Mouse (Mus musculus): Measurements from ENCODE around the gene Rab8b. TPM values are rescaled to one million over a fixed set of nuclear protein-coding genes. Genes with fewer than 3 reads are reported as not detected.
A peak's percentile ranks its signal among the peaks of the same experiment; 100 is the strongest.

The Rab8b gene
- polyA plus RNA-seq, 1 experiment from 2014 or later = 38.2 TPM

DNA sequence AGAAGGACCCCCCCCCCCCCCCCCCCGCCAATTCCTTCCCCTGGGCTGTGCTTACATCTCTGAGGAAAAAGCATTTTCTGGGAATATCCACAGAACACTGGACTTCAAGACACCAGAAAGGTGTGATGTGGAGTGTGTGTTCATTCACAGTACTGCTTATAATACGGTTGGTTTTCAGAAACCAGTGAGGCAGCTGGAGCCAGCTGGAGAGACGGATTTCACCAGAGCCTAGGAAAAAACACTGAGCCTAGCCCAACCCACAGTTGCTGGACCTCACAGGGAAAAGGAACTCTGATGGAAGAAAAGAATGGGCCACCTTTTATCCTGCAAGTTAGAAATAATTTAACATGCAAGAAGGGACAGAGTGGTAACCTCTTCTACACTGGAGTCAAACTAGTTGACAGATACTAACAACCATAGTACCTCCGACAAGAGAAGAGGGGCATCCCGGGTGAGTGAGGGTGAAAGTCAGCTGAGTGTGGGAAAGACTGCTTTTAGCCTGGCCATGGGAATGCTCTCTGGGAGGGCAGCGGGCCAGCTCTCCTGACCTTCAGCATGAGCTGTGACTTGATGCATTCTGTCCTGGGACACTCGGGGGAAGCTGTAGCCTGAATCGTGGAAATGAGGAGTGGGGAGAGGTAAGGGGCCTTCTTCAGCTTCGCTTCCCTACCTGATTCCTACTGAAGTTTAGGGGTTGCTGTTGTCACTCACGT is 47.3 kb downstream of the Rab8b start:
- H3K36me3 ChIP-seq (replicated peaks; ENCODE audit: control insufficient read depth, insufficient read depth) = no peaks in the 10 kb centered on the region
- H3K27ac ChIP-seq = 0 out of 2 replicates have a peak overlapping the region, but pooled peaks have one; percentile 14
- peaks cover 10% of the 10 kb centered on the region for H3K9me3 ChIP-seq (ENCODE audit: control insufficient read depth, low read length)
- no peaks in the 10 kb centered on the region for H3K27me3 ChIP-seq (ENCODE audit: control insufficient read depth, insufficient read depth, low read length)
- ATAC-seq (ENCODE audit: low FRiP score) (no peak), DNase-seq (ENCODE audit: low spot score) (no peak)
- no peak overlapping the region for H3K9ac ChIP-seq
- no peak overlapping the region for H3K4me3 ChIP-seq (replicated peaks; ENCODE audit: low read length)
- no peaks in the 10 kb centered on the region for H3K4me1 ChIP-seq (replicated peaks; ENCODE audit: control insufficient read depth, insufficient read depth, low read length)
- H3K4me2 ChIP-seq (replicated peaks) = no peak overlapping the region
- 73% methylated on average over 9 of the region's 10 CpGs for WGBS

DNA sequence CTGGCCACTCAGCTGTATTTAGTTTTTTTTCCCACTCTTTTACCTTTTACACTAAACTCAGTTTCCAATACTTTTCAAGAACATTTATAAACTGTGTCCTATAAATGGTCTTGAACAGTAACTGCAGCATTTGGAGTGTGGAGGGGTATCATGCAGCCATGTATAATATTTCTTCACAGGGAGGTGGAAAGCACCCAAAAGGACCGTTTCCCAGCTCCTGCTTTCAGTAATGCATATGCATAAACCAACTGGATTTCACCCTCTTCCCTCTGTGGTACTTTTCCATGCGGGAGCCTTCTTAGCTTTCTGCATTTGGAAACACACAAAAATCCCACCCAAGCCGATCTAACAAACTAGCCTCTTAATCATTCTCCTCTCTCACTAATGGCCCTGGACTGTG is 54.8 kb downstream of the Rab8b start:
- Histone ChIP-seq H3K4me2 (replicated peaks) (no peak overlapping the region), H3K9me3 (ENCODE audit: control insufficient read depth, low read length) (no peaks in the 10 kb centered on the region), H3K4me1 (replicated peaks; ENCODE audit: control insufficient read depth, insufficient read depth, low read length) (peaks cover 6% of the 10 kb centered on the region; the same call in 1 of the 2 replicates), H3K27ac (no peak overlapping the region), H3K9ac (no peak overlapping the region), H3K36me3 (replicated peaks; ENCODE audit: control insufficient read depth, insufficient read depth) (peaks cover 12% of the 10 kb centered on the region), H3K4me3 (replicated peaks; ENCODE audit: low read length) (no peak overlapping the region), H3K27me3 (ENCODE audit: control insufficient read depth, insufficient read depth, low read length) (no peaks in the 10 kb centered on the region)
- WGBS = 84% methylated on average over 3 of the region's 3 CpGs
- DNase-seq (ENCODE audit: low spot score) = no peak
- no peak for ATAC-seq (ENCODE audit: low FRiP score)

DNA sequence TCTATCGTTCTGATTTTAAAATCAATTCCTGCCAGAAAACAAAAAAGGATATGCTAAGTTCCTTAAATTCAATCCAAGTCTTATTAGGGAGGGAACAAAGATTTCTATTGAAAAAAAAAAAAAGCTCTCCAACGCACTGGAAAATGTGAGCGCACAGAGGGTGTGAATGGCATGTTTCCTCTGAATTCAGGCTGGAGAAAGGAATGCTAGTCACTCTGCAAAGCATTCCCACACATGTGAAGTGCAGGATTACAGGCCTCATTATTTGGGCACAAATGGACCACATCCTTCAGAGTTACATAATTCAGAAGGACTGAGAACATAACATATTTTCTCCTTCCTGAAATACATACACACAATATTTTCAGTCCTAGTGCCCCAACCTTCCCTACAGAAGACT is 56.0 kb downstream of the Rab8b start:
- peaks cover 24% of the 10 kb centered on the region for H3K36me3 ChIP-seq (replicated peaks; ENCODE audit: control insufficient read depth, insufficient read depth)
- H3K9me3 ChIP-seq (ENCODE audit: control insufficient read depth, low read length) = no peaks in the 10 kb centered on the region
- no peak overlapping the region for H3K4me2 ChIP-seq (replicated peaks)
- no peaks in the 10 kb centered on the region for H3K27me3 ChIP-seq (ENCODE audit: control insufficient read depth, insufficient read depth, low read length)
- H3K4me1 ChIP-seq (replicated peaks; ENCODE audit: control insufficient read depth, insufficient read depth, low read length) = peaks cover 6% of the 10 kb centered on the region; the same call in 1 of the 2 replicates
- no peak for ATAC-seq (ENCODE audit: low FRiP score)
- 37% methylated on average over 3 of the region's 3 CpGs for WGBS
- DNase-seq (ENCODE audit: low spot score) = no peak
- no peak overlapping the region for H3K9ac ChIP-seq
- H3K27ac ChIP-seq = peak overlapping the region; percentile 44; the same call in 1 of the 2 replicates
- no peak overlapping the region for H3K4me3 ChIP-seq (replicated peaks; ENCODE audit: low read length)

DNA sequence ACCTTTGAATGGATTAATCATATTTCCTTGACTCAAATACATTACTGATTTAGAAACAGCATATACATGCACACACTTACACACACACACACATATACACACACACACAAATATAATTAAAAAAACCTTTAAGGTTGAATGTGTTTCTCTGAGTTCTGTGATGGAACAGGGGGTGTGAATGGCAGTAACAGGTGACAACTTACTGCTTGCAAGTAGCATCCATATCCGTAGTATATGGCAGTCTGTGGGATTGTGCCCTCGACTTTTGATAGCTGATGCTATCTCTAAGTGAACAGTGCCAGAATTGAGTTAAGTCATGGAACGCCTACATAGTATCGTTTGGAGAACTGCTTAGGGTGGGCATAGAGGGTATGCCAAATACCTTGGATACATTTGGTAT is 57.3 kb downstream of the Rab8b start:
- Histone ChIP-seq H3K9ac (no peak overlapping the region), H3K4me1 (replicated peaks; ENCODE audit: control insufficient read depth, insufficient read depth, low read length) (peaks cover 6% of the 10 kb centered on the region; the same call in 1 of the 2 replicates), H3K27ac (no peak overlapping the region), H3K4me2 (replicated peaks) (no peak overlapping the region), H3K9me3 (ENCODE audit: control insufficient read depth, low read length) (no peaks in the 10 kb centered on the region), H3K36me3 (replicated peaks; ENCODE audit: control insufficient read depth, insufficient read depth) (peaks cover 31% of the 10 kb centered on the region), H3K27me3 (ENCODE audit: control insufficient read depth, insufficient read depth, low read length) (no peaks in the 10 kb centered on the region), H3K4me3 (replicated peaks; ENCODE audit: low read length) (no peak overlapping the region)
- ATAC-seq (ENCODE audit: low FRiP score) (no peak), DNase-seq (ENCODE audit: low spot score) (no peak)
- WGBS = 96% methylated on average over 4 of the region's 4 CpGs

DNA sequence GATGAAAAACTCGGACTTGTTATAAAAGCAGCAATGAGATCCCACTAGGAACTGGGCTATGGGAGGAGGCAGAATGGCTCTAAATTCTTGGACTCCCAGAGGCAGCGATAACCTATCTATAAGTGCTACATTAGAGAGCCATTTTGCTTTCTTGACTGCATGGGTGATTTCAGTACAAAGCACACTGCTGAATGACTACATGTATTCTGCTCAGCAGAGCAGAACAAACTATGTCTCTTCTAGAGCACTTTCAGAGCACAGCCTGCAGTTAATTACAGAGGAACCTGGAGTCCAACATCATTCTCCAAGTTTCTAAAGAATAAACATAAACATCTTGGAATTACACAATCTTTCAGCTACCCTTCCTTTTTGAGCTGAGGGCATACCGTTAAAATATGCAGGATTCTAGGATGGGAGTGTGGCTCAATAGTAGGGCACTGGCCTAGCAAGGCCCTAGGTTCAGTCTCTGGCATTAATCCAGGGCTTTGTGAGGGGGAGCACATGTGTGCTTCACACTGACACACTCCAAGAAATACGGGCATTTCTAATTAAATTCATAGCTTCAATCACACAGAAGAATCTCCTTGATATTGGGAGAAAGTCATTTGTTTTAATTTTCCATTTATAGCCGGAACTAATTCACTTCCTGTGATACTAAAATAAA is 58.3 kb downstream of the Rab8b start:
- Histone ChIP-seq H3K9me3 (ENCODE audit: control insufficient read depth, low read length) (no peaks in the 10 kb centered on the region), H3K36me3 (replicated peaks; ENCODE audit: control insufficient read depth, insufficient read depth) (peaks cover 31% of the 10 kb centered on the region), H3K4me3 (replicated peaks; ENCODE audit: low read length) (no peak overlapping the region), H3K27ac (peak overlapping the region; percentile 61), H3K4me2 (replicated peaks) (no peak overlapping the region), H3K27me3 (ENCODE audit: control insufficient read depth, insufficient read depth, low read length) (no peaks in the 10 kb centered on the region), H3K9ac (no peak overlapping the region), H3K4me1 (replicated peaks; ENCODE audit: control insufficient read depth, insufficient read depth, low read length) (peaks cover 6% of the 10 kb centered on the region; the same call in 1 of the 2 replicates)
- WGBS = 59% methylated on average over 5 of the region's 5 CpGs
- ATAC-seq (ENCODE audit: low FRiP score) (no peak), DNase-seq (ENCODE audit: low spot score) (no peak)

DNA sequence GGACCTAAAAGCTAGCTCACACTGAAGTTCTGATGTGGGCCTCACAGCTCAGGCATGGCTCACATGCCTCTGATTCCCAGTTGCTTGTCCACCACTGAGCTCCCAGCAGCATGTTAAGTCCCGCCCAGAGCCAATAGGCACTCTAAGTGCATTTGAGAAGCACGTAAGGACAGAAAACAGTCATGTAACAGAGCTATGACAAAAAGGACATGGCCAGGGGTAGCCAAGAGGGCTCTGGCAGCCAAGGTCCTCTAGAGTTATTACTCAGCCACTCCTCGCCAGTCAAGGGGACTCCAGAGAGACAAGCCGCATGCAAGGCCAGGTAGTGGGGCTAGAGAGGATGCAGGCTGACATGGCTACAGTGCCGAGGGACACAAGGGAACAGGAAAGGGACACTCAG is 60.0 kb downstream of the Rab8b start:
- Histone ChIP-seq H3K36me3 (replicated peaks; ENCODE audit: control insufficient read depth, insufficient read depth) (peaks cover 31% of the 10 kb centered on the region), H3K9me3 (ENCODE audit: control insufficient read depth, low read length) (no peaks in the 10 kb centered on the region), H3K4me3 (replicated peaks; ENCODE audit: low read length) (no peak overlapping the region), H3K4me2 (replicated peaks) (no peak overlapping the region), H3K27ac (no peak overlapping the region), H3K27me3 (ENCODE audit: control insufficient read depth, insufficient read depth, low read length) (no peaks in the 10 kb centered on the region), H3K4me1 (replicated peaks; ENCODE audit: control insufficient read depth, insufficient read depth, low read length) (peaks cover 6% of the 10 kb centered on the region; the same call in 1 of the 2 replicates), H3K9ac (no peak overlapping the region)
- ATAC-seq (ENCODE audit: low FRiP score) (no peak), DNase-seq (ENCODE audit: low spot score) (no peak)
- 89% methylated on average over 5 of the region's 5 CpGs for WGBS

DNA sequence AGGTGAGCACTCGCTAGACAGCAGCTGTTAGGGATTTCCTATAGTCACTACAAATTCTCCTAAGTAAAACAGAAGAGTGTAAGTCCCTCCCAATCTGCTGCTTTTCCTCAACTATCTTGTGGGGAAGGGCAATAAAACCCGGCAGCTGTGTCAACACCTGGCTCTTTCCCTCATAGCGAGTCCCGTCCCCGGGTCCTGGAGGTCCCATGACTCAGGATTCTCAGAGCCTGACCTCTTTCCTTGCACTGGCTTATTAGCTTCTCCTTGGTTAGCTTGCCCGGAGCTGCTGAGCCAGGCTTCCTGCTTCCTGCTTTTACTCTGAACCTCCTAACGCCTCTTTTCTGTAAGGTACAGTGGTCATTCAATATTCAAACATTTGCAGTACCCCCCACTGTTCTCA is 63.6 kb downstream of the Rab8b start:
- no peaks in the 10 kb centered on the region for H3K4me1 ChIP-seq (replicated peaks; ENCODE audit: control insufficient read depth, insufficient read depth, low read length)
- no peak overlapping the region for H3K9ac ChIP-seq
- peaks cover 41% of the 10 kb centered on the region for H3K36me3 ChIP-seq (replicated peaks; ENCODE audit: control insufficient read depth, insufficient read depth)
- H3K27me3 ChIP-seq (ENCODE audit: control insufficient read depth, insufficient read depth, low read length) = no peaks in the 10 kb centered on the region
- 81% methylated on average over 7 of the region's 7 CpGs for WGBS
- no peak for DNase-seq (ENCODE audit: low spot score)
- no peak overlapping the region for H3K4me3 ChIP-seq (replicated peaks; ENCODE audit: low read length)
- no peak for ATAC-seq (ENCODE audit: low FRiP score)
- no peak overlapping the region for H3K4me2 ChIP-seq (replicated peaks)
- no peak overlapping the region for H3K27ac ChIP-seq
- no peaks in the 10 kb centered on the region for H3K9me3 ChIP-seq (ENCODE audit: control insufficient read depth, low read length)

DNA sequence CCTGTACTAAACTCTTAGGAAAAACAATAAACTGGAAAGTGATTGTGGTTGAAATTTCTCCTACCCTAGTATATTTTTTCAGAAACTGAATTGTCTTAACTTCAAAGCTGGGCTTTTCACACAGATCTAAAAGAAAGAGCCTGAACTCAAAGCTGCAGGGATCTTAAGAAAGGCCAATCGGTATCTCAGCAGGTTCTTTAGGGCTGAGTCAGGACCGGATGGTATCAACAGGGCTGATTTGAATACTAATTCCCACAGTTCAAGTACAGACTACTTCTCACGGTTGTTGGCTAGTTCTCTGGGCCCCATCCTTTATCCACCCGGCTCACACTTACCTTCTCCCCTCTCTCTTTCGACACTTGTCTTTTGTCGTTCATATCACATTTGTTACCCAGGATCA is 66.9 kb downstream of the Rab8b start:
- Histone ChIP-seq H3K27me3 (ENCODE audit: control insufficient read depth, insufficient read depth, low read length) (no peaks in the 10 kb centered on the region), H3K36me3 (replicated peaks; ENCODE audit: control insufficient read depth, insufficient read depth) (peaks cover 28% of the 10 kb centered on the region), H3K9ac (no peak overlapping the region), H3K9me3 (ENCODE audit: control insufficient read depth, low read length) (no peaks in the 10 kb centered on the region), H3K27ac (no peak overlapping the region), H3K4me2 (replicated peaks) (no peak overlapping the region), H3K4me3 (replicated peaks; ENCODE audit: low read length) (no peak overlapping the region), H3K4me1 (replicated peaks; ENCODE audit: control insufficient read depth, insufficient read depth, low read length) (no peaks in the 10 kb centered on the region)
- DNase-seq (ENCODE audit: low spot score) (no peak), ATAC-seq (ENCODE audit: low FRiP score) (no peak)
- WGBS = 25% methylated on average over 6 of the region's 6 CpGs

DNA sequence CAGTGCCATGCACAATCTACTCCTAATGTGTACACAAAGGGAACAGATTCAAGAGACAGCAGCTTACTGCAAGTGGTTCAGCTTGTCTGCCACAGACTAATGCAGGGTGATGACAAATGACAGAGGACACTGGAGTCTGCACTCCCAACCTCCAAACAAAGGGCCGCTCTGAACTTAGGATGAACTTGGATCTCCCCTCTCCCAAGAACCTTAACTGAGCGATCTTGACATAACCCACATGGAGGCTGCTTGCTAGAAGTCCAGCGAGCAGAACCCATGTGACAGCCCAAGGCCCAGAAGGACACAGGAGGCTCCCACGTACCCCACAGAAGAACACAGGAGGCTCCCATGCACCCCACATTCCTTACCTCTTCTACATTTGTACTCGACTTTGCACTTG is 68.5 kb downstream of the Rab8b start:
- Histone ChIP-seq H3K36me3 (replicated peaks; ENCODE audit: control insufficient read depth, insufficient read depth) (peaks cover 44% of the 10 kb centered on the region), H3K27me3 (ENCODE audit: control insufficient read depth, insufficient read depth, low read length) (no peaks in the 10 kb centered on the region), H3K4me3 (replicated peaks; ENCODE audit: low read length) (no peak overlapping the region), H3K9me3 (ENCODE audit: control insufficient read depth, low read length) (no peaks in the 10 kb centered on the region), H3K27ac (no peak overlapping the region), H3K9ac (no peak overlapping the region), H3K4me1 (replicated peaks; ENCODE audit: control insufficient read depth, insufficient read depth, low read length) (no peaks in the 10 kb centered on the region), H3K4me2 (replicated peaks) (no peak overlapping the region)
- ATAC-seq (ENCODE audit: low FRiP score) (no peak), DNase-seq (ENCODE audit: low spot score) (no peak)
- WGBS = 78% methylated on average over 5 of the region's 5 CpGs
